Mouse (Mus musculus) heart, adult 2 months (tissue): ENCODE data around the gene Ppm1h. TPM values are rescaled to one million over a fixed set of nuclear protein-coding genes. Genes with fewer than 3 reads are reported as not detected.

ENCODE experiments used
- DNase-seq, 2 experiments: peaks; one replicate each; pipeline ENCODE4 v3.0.0; 2021
- H3K27ac ChIP-seq: fragments of 200-600 bp; 2 replicates; pipeline ENCODE4 v1.8.1; 2022
- H3K27me3 ChIP-seq: fragments of 200-500 bp; 2 replicates; pipeline ENCODE4 v1.6.1; 2012; ENCODE audit warnings: mild to moderate bottlenecking, low read length, inconsistent platforms, mixed read lengths; ENCODE audit not compliant: control insufficient read depth, insufficient read depth
- H3K36me3 ChIP-seq: fragments of 200-500 bp; 2 replicates; pipeline ENCODE4 v1.6.1; 2012; ENCODE audit warnings: low read length, inconsistent platforms; ENCODE audit not compliant: control insufficient read depth, insufficient read depth
- H3K4me1 ChIP-seq: fragments of 200-500 bp; 2 replicates; pipeline ENCODE4 v1.6.1; 2011; ENCODE audit warnings: low read length; ENCODE audit not compliant: control insufficient read depth, insufficient read depth
- H3K4me3 ChIP-seq: fragments of 200-600 bp; 2 replicates; pipeline ENCODE4 v1.8.1; 2022
- H3K79me2 ChIP-seq: fragments of 200-500 bp; replicated peaks from 2 replicates; pipeline ENCODE4 v1.6.1; 2012; ENCODE audit warnings: mild to moderate bottlenecking, inconsistent platforms, low read length, moderate library complexity, mixed read lengths; ENCODE audit not compliant: control insufficient read depth, insufficient read depth
- H3K9ac ChIP-seq: fragments of 200-500 bp; 2 replicates; pipeline ENCODE4 v1.6.1; 2012; ENCODE audit warnings: low read depth, mild to moderate bottlenecking, control low read depth, inconsistent platforms, low read length, mixed read lengths
- CTCF ChIP-seq: fragments of 200-600 bp; IDR thresholded peaks from 2 replicates; pipeline ENCODE4 v1.8.1; 2022; ENCODE audit warnings: antibody characterized with exemption, mild to moderate bottlenecking, moderate library complexity
- EP300 ChIP-seq: fragments of 200-500 bp; IDR thresholded peaks from 2 replicates; pipeline ENCODE4 v1.6.1; 2011; ENCODE audit warnings: low read depth, low read length, control low read depth; ENCODE audit not compliant: insufficient read depth
- POLR2A ChIP-seq: fragments of 200-500 bp; IDR thresholded peaks from 2 replicates; pipeline ENCODE4 v1.6.1; 2011; ENCODE audit warnings: mild to moderate bottlenecking, low read depth, low read length, control low read depth; ENCODE audit not compliant: insufficient read depth
- WGBS: fragments of 180-500 bp; shearing (Covaris S2); methylation state at CpG from one replicate; pipeline ENCODE4 v1.1.7; 2018; 5-methylcytosine and 5-hydroxymethylcytosine counted together
- intact Hi-C: fragments of 180-260 bp; cut with DNase I; formaldehyde crosslinking; loops from one replicate; pipeline ENCODE4 v1.15.1; 2025
- polyA plus RNA-seq: library from polyadenylated mRNA; depleted of rRNA; stranded (reverse); fragments of >200 nt; gene quantifications from 2 replicates; pipeline ENCODE4 v1.2.3, GENCODE M21; 2012
- total RNA-seq, 2 experiments: library from RNA; stranded (reverse); gene quantifications; 2 replicates each; pipeline ENCODE4 v1.2.3; 2021

Ppm1h gene
- total and polyA plus RNA-seq, 3 experiments = 4.5 to 7.8 (median 6.4) TPM

DNA sequence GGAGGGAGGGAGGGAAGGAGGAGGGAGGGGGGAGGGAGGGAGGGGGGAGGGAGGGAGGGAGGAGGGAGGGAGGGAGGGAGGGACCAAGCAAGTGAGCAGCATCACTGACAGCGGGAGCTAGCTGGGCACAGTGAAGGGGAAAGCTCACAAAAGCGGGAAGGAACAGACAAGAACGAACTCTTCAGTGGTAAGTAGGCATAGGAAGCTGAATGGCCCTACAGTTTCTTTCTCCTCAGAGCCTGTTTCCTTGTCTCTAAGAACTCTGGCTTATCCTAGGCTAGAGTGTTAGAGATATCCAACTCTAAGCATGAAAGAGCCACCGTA, 2.5 kb downstream of the Ppm1h start:
- Histone ChIP-seq H3K4me1 (no peaks in the 10 kb centered on the region), H3K9ac (no peak overlapping the region), H3K4me3 (no peak overlapping the region), H3K27ac (no peak overlapping the region), H3K27me3 (no peaks in the 10 kb centered on the region), H3K36me3 (no peaks in the 10 kb centered on the region), H3K79me2 (no peaks in the 10 kb centered on the region)
- TF ChIP-seq EP300 (no peak), CTCF (no peak), POLR2A (no peak)
- no peak for DNase-seq
- intact Hi-C loops = loop anchor here (5.0 to 10.0 kb wide), 2 partner anchors 36 to 214 kb away; no protein-coding TSS in a partner anchor
- WGBS = 74% methylated on average over 4 of the region's 4 CpGs

DNA sequence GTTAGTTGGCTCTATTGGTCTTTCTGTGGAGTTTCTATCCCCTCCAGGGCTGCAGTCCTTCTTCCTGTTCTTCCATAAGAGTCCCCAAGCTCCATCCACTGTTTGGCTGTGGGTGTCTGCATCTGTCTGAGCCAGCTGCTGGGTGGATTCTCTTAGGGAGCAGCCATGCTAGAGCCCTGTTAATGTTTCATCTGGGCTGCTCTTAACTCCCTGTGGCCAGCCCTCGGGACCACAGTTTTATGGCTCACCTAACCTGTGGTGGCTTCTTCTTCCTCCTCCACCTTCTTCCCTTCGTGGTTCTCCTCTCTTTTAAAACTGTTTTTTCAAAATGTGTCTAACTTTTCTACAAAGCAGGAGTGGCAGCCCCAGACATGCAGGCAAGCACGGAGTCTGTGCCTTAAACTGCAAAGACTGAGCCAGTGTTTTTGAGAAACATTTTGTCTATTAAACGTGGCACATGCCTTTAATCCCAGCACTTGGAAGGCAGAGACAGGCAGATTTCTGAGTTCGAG, 5.3 kb downstream of the Ppm1h start:
- Histone ChIP-seq H3K79me2 (0 out of 2 replicates have a peak, but pooled peaks cover 2% of the 10 kb centered on the region), H3K4me3 (no peak overlapping the region), H3K27me3 (no peaks in the 10 kb centered on the region), H3K4me1 (no peaks in the 10 kb centered on the region), H3K36me3 (no peaks in the 10 kb centered on the region), H3K27ac (no peak overlapping the region), H3K9ac (no peak overlapping the region)
- WGBS = 77% methylated on average over 5 of the region's 5 CpGs
- intact Hi-C loops = loop anchor here (5.0 to 10.0 kb wide), 2 partner anchors 33 to 211 kb away; no protein-coding TSS in a partner anchor
- DNase-seq = no peak
- no peak for TF ChIP-seq CTCF
- TF ChIP-seq EP300 = no peak
- TF ChIP-seq POLR2A = no peak

DNA sequence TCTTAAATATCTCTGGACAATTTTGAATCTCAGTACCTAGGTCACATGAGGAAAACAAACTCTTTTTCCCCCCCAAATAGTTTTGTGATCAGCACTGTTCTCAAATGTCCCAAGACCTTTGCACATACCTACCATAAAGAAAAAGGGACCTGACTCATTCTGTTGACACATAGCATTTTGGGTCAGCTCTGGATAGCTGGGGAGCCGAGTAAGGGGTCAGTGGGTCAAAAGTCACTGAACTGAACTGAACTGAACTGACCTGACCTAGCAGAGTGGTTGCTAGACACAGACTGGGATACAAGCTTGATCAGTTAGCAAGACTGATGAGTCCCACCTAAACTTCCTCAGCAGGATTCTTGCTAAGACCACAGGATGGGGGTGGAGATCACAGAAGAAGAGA, 6.7 kb downstream of the Ppm1h start:
- TF ChIP-seq POLR2A = no peak
- TF ChIP-seq EP300 = no peak
- no peak for TF ChIP-seq CTCF
- intact Hi-C loops = loop anchor here (10.0 kb wide), 1 partner anchor 210 kb away; no protein-coding TSS in a partner anchor
- Histone ChIP-seq H3K36me3 (no peaks in the 10 kb centered on the region), H3K27me3 (no peaks in the 10 kb centered on the region), H3K27ac (no peak overlapping the region), H3K79me2 (0 out of 2 replicates have a peak, but pooled peaks cover 2% of the 10 kb centered on the region), H3K4me3 (no peak overlapping the region), H3K9ac (no peak overlapping the region), H3K4me1 (no peaks in the 10 kb centered on the region)
- WGBS = 58% methylated on average over 1 of the region's 1 CpGs
- no peak for DNase-seq

DNA sequence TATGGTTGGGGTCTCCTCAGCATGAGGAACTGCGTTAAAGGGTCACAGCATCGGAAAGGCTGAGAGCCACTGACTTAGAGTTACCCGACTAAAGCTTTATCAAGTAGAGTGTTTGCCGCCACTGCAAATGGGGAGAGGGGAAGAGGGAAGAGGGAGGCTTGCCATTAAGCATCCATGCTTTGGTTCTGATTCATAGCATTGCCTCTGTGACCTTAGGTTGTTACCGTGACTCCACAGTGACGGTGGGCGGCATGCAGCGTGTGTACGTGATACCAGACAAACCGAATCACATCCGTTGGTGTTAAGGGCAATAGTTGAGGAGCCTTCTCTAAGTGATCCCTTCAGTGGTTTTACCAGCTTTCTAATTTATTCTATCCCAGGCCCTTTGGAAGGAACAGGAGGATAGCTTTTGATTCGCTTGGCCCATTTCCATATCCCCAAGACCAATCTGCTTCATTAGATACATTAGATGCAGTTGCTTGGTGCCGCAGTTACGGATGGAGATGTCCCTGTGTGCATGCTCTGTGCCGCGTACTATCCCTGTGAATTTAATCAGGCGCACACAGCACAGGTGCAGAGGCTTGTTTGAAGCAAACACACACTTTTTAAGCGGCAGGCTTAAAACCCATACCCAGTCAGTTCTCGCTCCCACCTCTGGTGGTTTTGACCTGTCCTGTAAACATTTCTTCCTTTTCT, 7.4 kb downstream of the Ppm1h start:
- WGBS = 91% methylated on average over 19 of the region's 19 CpGs
- TF ChIP-seq EP300 (no peak), POLR2A (no peak), CTCF (no peak)
- Histone ChIP-seq H3K79me2 (0 out of 2 replicates have a peak, but pooled peaks cover 2% of the 10 kb centered on the region), H3K9ac (no peak overlapping the region), H3K27ac (no peak overlapping the region), H3K4me3 (no peak overlapping the region), H3K27me3 (no peaks in the 10 kb centered on the region), H3K4me1 (no peaks in the 10 kb centered on the region), H3K36me3 (no peaks in the 10 kb centered on the region)
- no peak for DNase-seq
- intact Hi-C loops = loop anchor here (10.0 kb wide), 1 partner anchor 209 kb away; no protein-coding TSS in a partner anchor

DNA sequence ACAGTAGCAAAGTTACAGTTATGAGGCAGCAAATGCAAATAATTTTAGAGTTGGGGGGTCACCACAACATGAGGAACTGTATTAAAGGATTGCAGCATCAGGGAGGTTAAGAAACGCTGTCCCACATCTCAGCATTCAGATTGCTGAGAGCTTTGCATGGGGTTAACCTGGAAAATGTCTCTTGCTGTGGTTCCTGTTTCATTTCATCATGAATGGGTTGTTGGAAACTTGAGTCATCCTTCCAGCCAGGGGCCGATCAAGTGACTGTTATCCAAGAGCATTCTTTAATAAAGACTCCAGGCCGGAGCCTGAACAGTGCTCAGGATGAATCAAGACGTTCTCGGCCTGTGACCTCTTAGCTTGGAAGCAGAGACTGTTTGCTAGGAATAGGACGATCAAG, 12.1 kb downstream of the Ppm1h start:
- intact Hi-C loops = no loop called here
- WGBS = 77% methylated on average over 6 of the region's 6 CpGs
- no peaks in the 10 kb centered on the region for H3K27me3 ChIP-seq
- no peak overlapping the region for H3K9ac ChIP-seq
- peaks cover 2% of the 10 kb centered on the region; the same call in 1 of the 2 replicates for H3K79me2 ChIP-seq
- TF ChIP-seq CTCF (no peak), EP300 (no peak), POLR2A (no peak)
- H3K36me3 ChIP-seq = no peaks in the 10 kb centered on the region
- DNase-seq = no peak
- H3K27ac ChIP-seq = no peak overlapping the region
- H3K4me1 ChIP-seq = no peaks in the 10 kb centered on the region
- H3K4me3 ChIP-seq = no peak overlapping the region

DNA sequence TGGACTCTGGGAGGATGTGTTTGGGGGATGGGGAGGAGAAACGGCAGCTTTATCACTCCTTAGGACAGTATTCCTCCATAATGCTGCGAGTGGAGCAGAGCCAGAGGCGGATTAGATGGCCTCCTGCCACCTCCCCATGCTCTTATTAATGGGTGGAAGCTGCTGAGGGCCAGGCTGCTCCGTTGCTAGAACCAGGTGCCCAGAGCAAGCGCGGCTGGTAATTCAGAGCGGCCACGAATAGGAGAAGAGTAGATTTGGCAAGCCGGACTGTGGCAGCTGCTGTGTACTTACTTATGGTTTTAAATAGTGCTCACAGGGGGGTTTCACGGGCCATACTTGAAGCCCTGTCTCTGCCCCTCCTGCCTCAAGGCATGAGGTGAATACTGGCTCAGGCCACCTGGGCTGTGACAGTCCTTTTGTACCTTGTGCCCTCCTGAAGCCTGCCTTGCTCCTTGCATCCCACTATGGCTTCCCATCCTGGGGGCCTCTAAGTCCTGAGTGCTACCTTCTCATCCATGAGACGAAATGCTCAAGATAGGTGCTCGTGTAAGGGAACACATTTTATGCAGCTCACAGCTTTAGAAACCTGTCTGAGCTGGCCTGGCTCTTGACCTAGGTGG, 14.7 kb downstream of the Ppm1h start:
- Histone ChIP-seq H3K36me3 (no peaks in the 10 kb centered on the region), H3K79me2 (no peaks in the 10 kb centered on the region; the same call in none of the 2 replicates), H3K9ac (no peak overlapping the region), H3K27ac (no peak overlapping the region), H3K4me3 (no peak overlapping the region), H3K4me1 (no peaks in the 10 kb centered on the region), H3K27me3 (no peaks in the 10 kb centered on the region)
- intact Hi-C loops = no loop called here
- 68% methylated on average over 12 of the region's 12 CpGs for WGBS
- TF ChIP-seq POLR2A = no peak
- no peak for TF ChIP-seq CTCF
- no peak for TF ChIP-seq EP300
- no peak for DNase-seq
